Mouse (Mus musculus) megakaryocyte, embryonic 14.5 days (primary cell): ENCODE data around the gene Zbtb46.

ENCODE experiments used
- FLI1 ChIP-seq: IDR thresholded peaks from 2 replicates; pipeline ENCODE4 v1.6.1; 2012; ENCODE audit warnings: low read length, inconsistent platforms, mixed read lengths
- GATA1 ChIP-seq: IDR thresholded peaks from 3 replicates; pipeline ENCODE4 v1.6.1; 2012; ENCODE audit warnings: mixed read lengths, low read length, inconsistent platforms, borderline replicate concordance

GRCm38 (mm10) chr2:181420903-181421638 lies 38.2 kb downstream of the Zbtb46 start:
- no peak for TF ChIP-seq GATA1
- no peak for TF ChIP-seq FLI1
